Mouse (Mus musculus) olfactory bulb, adult 2 months (tissue): Measurements from ENCODE around the gene Fgfr2. TPM values are rescaled to one million over a fixed set of nuclear protein-coding genes. Genes with fewer than 3 reads are reported as not detected.

ENCODE experiments used
- H3K27ac ChIP-seq: fragments of 200-500 bp; 2 replicates; pipeline ENCODE4 v1.5.1; 2012; ENCODE audit warnings: low read depth, low read length; ENCODE audit not compliant: insufficient read depth
- H3K4me1 ChIP-seq: fragments of 200-500 bp; 2 replicates; pipeline ENCODE4 v1.6.1; 2012; ENCODE audit warnings: low read length; ENCODE audit not compliant: control insufficient read depth, insufficient read depth
- H3K4me3 ChIP-seq: fragments of 200-500 bp; 2 replicates; pipeline ENCODE4 v1.5.1; 2012; ENCODE audit warnings: mild to moderate bottlenecking, low read depth, low read length, moderate library complexity; ENCODE audit not compliant: insufficient read depth
- CTCF ChIP-seq: fragments of 200-500 bp; IDR thresholded peaks from 2 replicates; pipeline ENCODE4 v1.5.1; 2012; ENCODE audit warnings: low read depth, mild to moderate bottlenecking, low read length, moderate library complexity; ENCODE audit not compliant: insufficient read depth
- POLR2A ChIP-seq: fragments of 200-500 bp; IDR thresholded peaks from 2 replicates; pipeline ENCODE4 v1.6.1; 2012; ENCODE audit warnings: mild to moderate bottlenecking, low read depth, low read length, moderate library complexity; ENCODE audit not compliant: insufficient read depth
- WGBS: fragments of 180-500 bp; shearing (Covaris S2); methylation state at CpG from one replicate; pipeline ENCODE4 v1.1.7; 2018; 5-methylcytosine and 5-hydroxymethylcytosine counted together
- polyA plus RNA-seq: library from polyadenylated mRNA; stranded (reverse); fragments of >200 nt; gene quantifications from 2 replicates; pipeline ENCODE4 v1.2.4, GENCODE M21; 2012; ENCODE audit warnings: low replicate concordance; ENCODE audit not compliant: missing spikeins, insufficient read depth, insufficient read length

The Fgfr2 gene
- polyA plus RNA-seq, 1 experiment = not detected

- TF ChIP-seq POLR2A (no peak), CTCF (no peak)
- Histone ChIP-seq H3K4me3 (no peak overlapping the region), H3K4me1 (0 out of 2 replicates have a peak, but pooled peaks cover 2% of the 10 kb centered on the region), H3K27ac (no peak overlapping the region)
- WGBS = 60% methylated on average over 4 of the region's 4 CpGs
Observed at GRCm38 (mm10) chr7:132576891-132577290, 546.3 kb downstream of the Fgfr2 start.

GRCm38 (mm10) chr7:132576116-132576650 lies 547.0 kb downstream of the Fgfr2 start, which contains the start of gene Oat:
TSS of gene Oat (minus strand) at chr7:132576398.
- Histone ChIP-seq H3K27ac (peak within 1 kb of the TSS; percentile 9; the same call in 1 of the 2 replicates), H3K4me3 (peak within 1 kb of the TSS; percentile 95), H3K4me1 (0 out of 2 replicates have a peak, but pooled peaks cover 2% of the 10 kb centered on the region)
- TF ChIP-seq POLR2A (peak; percentile 83), CTCF (no peak)
- under 1% methylated on average over 49 of the region's 49 CpGs for WGBS

GRCm38 (mm10) chr7:132575623-132576022 lies 547.5 kb downstream of the Fgfr2 start:
- WGBS = 1% methylated on average over 13 of the region's 13 CpGs
- H3K4me3 ChIP-seq = peak overlapping the region; percentile 95
- H3K4me1 ChIP-seq = 0 out of 2 replicates have a peak, but pooled peaks cover 2% of the 10 kb centered on the region
- TF ChIP-seq POLR2A = no peak; the same call in 1 of the 2 replicates
- H3K27ac ChIP-seq = peak overlapping the region; percentile 6; the same call in 1 of the 2 replicates

GRCm38 (mm10) chr7:132574646-132575045 lies 548.5 kb downstream of the Fgfr2 start:
- H3K4me1 ChIP-seq = peaks cover 8% of the 10 kb centered on the region
- 76% methylated on average over 5 of the region's 5 CpGs for WGBS
- H3K27ac ChIP-seq = no peak overlapping the region
- TF ChIP-seq POLR2A (no peak), CTCF (no peak)
- no peak overlapping the region for H3K4me3 ChIP-seq

- TF ChIP-seq CTCF = no peak
- no peak for TF ChIP-seq POLR2A
- Histone ChIP-seq H3K4me3 (no peak overlapping the region), H3K27ac (no peak overlapping the region), H3K4me1 (peaks cover 12% of the 10 kb centered on the region)
- WGBS = 42% methylated on average over 6 of the region's 6 CpGs
Observed at GRCm38 (mm10) chr7:132573205-132573604, 549.9 kb downstream of the Fgfr2 start.

- Histone ChIP-seq H3K4me3 (no peak overlapping the region), H3K4me1 (peaks cover 12% of the 10 kb centered on the region), H3K27ac (no peak overlapping the region)
- 71% methylated on average over 3 of the region's 3 CpGs for WGBS
- TF ChIP-seq POLR2A (no peak), CTCF (no peak)
Observed at GRCm38 (mm10) chr7:132572738-132573137, 550.4 kb downstream of the Fgfr2 start.

- H3K27ac ChIP-seq = no peak overlapping the region
- no peak overlapping the region for H3K4me3 ChIP-seq
- peaks cover 12% of the 10 kb centered on the region for H3K4me1 ChIP-seq
- TF ChIP-seq POLR2A (no peak), CTCF (no peak)
- 67% methylated on average over 8 of the region's 8 CpGs for WGBS
Observed at GRCm38 (mm10) chr7:132571481-132571880, 551.7 kb downstream of the Fgfr2 start.

- WGBS = 79% methylated on average over 5 of the region's 5 CpGs
- H3K4me3 ChIP-seq = no peak overlapping the region
- no peak for TF ChIP-seq POLR2A
- TF ChIP-seq CTCF = no peak
- no peak overlapping the region for H3K27ac ChIP-seq
- peaks cover 10% of the 10 kb centered on the region for H3K4me1 ChIP-seq
Observed at GRCm38 (mm10) chr7:132570071-132570470, 553.1 kb downstream of the Fgfr2 start.

GRCm38 (mm10) chr7:132568817-132569216 lies 554.3 kb downstream of the Fgfr2 start:
- peaks cover 10% of the 10 kb centered on the region for H3K4me1 ChIP-seq
- no peak overlapping the region for H3K4me3 ChIP-seq
- WGBS = 62% methylated on average over 6 of the region's 6 CpGs
- 0 out of 2 replicates have a peak overlapping the region, but pooled peaks have one; percentile 33 for H3K27ac ChIP-seq
- TF ChIP-seq POLR2A (no peak), CTCF (no peak)

GRCm38 (mm10) chr7:132565831-132566230 lies 557.3 kb downstream of the Fgfr2 start:
- TF ChIP-seq CTCF (no peak), POLR2A (no peak)
- Histone ChIP-seq H3K4me3 (no peak overlapping the region), H3K4me1 (peaks cover 10% of the 10 kb centered on the region), H3K27ac (no peak overlapping the region)
- WGBS = 51% methylated on average over 1 of the region's 1 CpGs
